Mouse (Mus musculus): ENCODE data around the gene Elf4. TPM values are rescaled to one million over a fixed set of nuclear protein-coding genes. Genes with fewer than 3 reads are reported as not detected.
A peak's percentile ranks its signal among the peaks of the same experiment; 100 is the strongest.
"Not testable (repeated sequence)": the region's sequence is repeated elsewhere in the genome, so short reads cannot be mapped to it uniquely, and the experiment has no call there.

Elf4 gene
- polyA plus RNA-seq, 1 experiment from 2014 or later: 2.0 TPM

- no peak for DNase-seq (ENCODE audit: extremely low spot score, low spot score)
- H3K4me3 ChIP-seq: peak overlapping the region; percentile 47
- 20% methylated on average over 20 of the region's 21 CpGs for WGBS
- no peak overlapping the region for H3K27ac ChIP-seq
- H3K27me3 ChIP-seq (ENCODE audit: poor library complexity, severe bottlenecking): peaks cover 75% of the 10 kb centered on the region
- H3K4me1 ChIP-seq: peaks cover 20% of the 10 kb centered on the region
- peaks cover 4% of the 10 kb centered on the region; the same call in 1 of the 2 replicates for H3K9me3 ChIP-seq
- H3K36me3 ChIP-seq (replicated peaks): no peaks in the 10 kb centered on the region
These were observed 8.4 kb downstream of the Elf4 start for GRCm38 (mm10) chrX:48454495-48454878.

GRCm38 (mm10) chrX:48453736-48454494 is 9.0 kb downstream of the Elf4 start:
- H3K27ac ChIP-seq: peak overlapping the region; percentile 56

GRCm38 (mm10) chrX:48452931-48453673 is 9.8 kb downstream of the Elf4 start:
- Histone ChIP-seq H3K27me3 (ENCODE audit: poor library complexity, severe bottlenecking) (peaks cover 75% of the 10 kb centered on the region), H3K36me3 (replicated peaks) (no peaks in the 10 kb centered on the region), H3K4me3 (peak overlapping the region; percentile 47), H3K4me1 (peaks cover 24% of the 10 kb centered on the region), H3K27ac (peak overlapping the region; percentile 56), H3K9me3 (peaks cover 4% of the 10 kb centered on the region; the same call in 1 of the 2 replicates)
- DNase-seq (ENCODE audit: extremely low spot score, low spot score): peak; percentile 29
- WGBS: 23% methylated on average over 67 of the region's 71 CpGs

More at GRCm38 (mm10) chrX:48453736-48454494, 9.0 kb downstream of the Elf4 start:
- H3K4me1 ChIP-seq: peaks cover 24% of the 10 kb centered on the region
- peaks cover 75% of the 10 kb centered on the region for H3K27me3 ChIP-seq (ENCODE audit: poor library complexity, severe bottlenecking)
- peak overlapping the region; percentile 47 for H3K4me3 ChIP-seq
- H3K9me3 ChIP-seq: peaks cover 4% of the 10 kb centered on the region; the same call in 1 of the 2 replicates
- H3K36me3 ChIP-seq (replicated peaks): no peaks in the 10 kb centered on the region
- DNase-seq (ENCODE audit: extremely low spot score, low spot score): peak; percentile 27
- 28% methylated on average over 69 of the region's 91 CpGs for WGBS

GRCm38 (mm10) chrX:48452231-48452890 is 10.6 kb downstream of the Elf4 start:
- no peak for DNase-seq (ENCODE audit: extremely low spot score, low spot score)

DNA sequence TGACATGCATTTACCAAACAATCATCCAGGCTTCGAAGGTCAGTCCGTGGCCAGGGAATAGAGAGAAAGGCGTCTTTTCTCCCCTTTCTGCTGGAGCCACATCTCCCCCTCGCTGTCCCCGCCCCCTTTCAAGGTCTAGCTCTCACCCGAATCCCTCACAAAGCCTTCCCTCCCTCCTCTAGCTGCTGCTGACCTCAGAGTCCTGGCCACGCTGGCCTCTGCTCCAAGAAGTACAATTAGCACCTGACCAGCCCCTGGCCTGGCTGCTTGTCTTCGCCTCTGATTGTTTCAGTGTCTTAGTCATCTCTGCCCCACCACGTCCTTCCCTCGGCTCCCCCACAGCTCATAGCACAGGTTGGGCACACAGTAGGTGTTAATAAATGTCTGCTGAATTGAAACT is 13.3 kb downstream of the Elf4 start:
- Histone ChIP-seq H3K9me3 (peaks cover 4% of the 10 kb centered on the region; the same call in 1 of the 2 replicates), H3K27me3 (ENCODE audit: poor library complexity, severe bottlenecking) (peaks cover 50% of the 10 kb centered on the region), H3K4me3 (no peak overlapping the region), H3K27ac (peak overlapping the region; percentile 44; the same call in 1 of the 2 replicates), H3K4me1 (peaks cover 24% of the 10 kb centered on the region), H3K36me3 (replicated peaks) (no peaks in the 10 kb centered on the region)
- peak; percentile 23 for DNase-seq (ENCODE audit: extremely low spot score, low spot score)
- 23% methylated on average over 10 of the region's 10 CpGs for WGBS

More at GRCm38 (mm10) chrX:48452231-48452890, 10.6 kb downstream of the Elf4 start:
- H3K27me3 ChIP-seq (ENCODE audit: poor library complexity, severe bottlenecking): peaks cover 75% of the 10 kb centered on the region
- H3K4me1 ChIP-seq: peaks cover 24% of the 10 kb centered on the region
- peaks cover 4% of the 10 kb centered on the region; the same call in 1 of the 2 replicates for H3K9me3 ChIP-seq
- WGBS: 32% methylated on average over 9 of the region's 9 CpGs
- peak overlapping the region; percentile 47 for H3K4me3 ChIP-seq
- no peaks in the 10 kb centered on the region for H3K36me3 ChIP-seq (replicated peaks)
- no peak overlapping the region for H3K27ac ChIP-seq

- H3K27ac ChIP-seq: no peak overlapping the region
- WGBS: 89% methylated on average over 4 of the region's 4 CpGs
- no peaks in the 10 kb centered on the region for H3K36me3 ChIP-seq (replicated peaks)
- H3K9me3 ChIP-seq: no peaks in the 10 kb centered on the region
- H3K4me3 ChIP-seq: no peak overlapping the region
- H3K4me1 ChIP-seq: peaks cover 6% of the 10 kb centered on the region
- peaks cover under 1% of the 10 kb centered on the region; the same call in 1 of the 2 replicates for H3K27me3 ChIP-seq (ENCODE audit: poor library complexity, severe bottlenecking)
- DNase-seq (ENCODE audit: extremely low spot score, low spot score): no peak
These were observed 18.3 kb downstream of the Elf4 start for GRCm38 (mm10) chrX:48444677-48445076.

DNA sequence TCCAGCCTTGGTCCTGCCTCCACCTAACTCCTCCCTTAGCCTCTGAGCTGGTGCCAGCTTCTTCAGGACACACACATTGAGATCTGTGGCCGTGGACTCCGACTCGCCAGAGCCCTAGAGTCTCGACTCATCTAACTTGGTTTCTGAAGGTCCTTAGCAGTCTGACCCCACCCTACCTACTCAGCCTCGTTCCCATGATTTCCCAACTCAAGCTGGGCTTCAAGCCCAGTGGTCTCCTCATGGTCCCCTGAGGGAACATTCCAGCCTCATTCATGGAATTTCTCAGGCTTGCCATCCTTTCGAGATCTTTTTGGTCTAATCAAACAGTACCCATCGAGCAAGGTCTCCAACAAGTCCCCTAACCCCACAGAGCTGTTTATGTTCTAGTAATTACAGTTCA is 21.0 kb downstream of the Elf4 start:
- Histone ChIP-seq H3K4me3 (no peak overlapping the region), H3K27ac (no peak overlapping the region), H3K9me3 (no peaks in the 10 kb centered on the region), H3K27me3 (ENCODE audit: poor library complexity, severe bottlenecking) (no peaks in the 10 kb centered on the region), H3K4me1 (no peaks in the 10 kb centered on the region), H3K36me3 (replicated peaks) (no peaks in the 10 kb centered on the region)
- DNase-seq (ENCODE audit: extremely low spot score, low spot score): no peak
- WGBS: 84% methylated on average over 7 of the region's 7 CpGs

DNA sequence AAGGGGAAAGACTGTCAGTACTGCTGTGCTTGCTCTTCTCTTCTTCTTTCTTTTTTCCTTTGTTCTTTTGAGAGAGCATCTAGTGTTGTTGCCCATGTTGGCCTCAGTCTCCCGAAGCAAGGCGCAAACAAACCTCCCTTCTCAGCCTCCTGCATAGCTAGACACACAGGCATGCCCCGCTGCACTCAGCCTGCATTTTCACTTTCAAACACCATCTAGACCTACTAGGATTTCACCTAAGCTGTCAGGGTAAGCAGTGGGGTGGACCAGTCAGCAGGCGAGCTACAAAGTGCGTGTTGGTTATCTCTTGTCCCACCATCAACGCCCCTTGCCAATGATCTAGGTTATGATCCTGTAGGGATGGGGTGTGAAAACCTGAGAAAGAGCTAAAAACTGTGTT is 21.4 kb downstream of the Elf4 start:
- no peaks in the 10 kb centered on the region for H3K9me3 ChIP-seq
- no peaks in the 10 kb centered on the region for H3K27me3 ChIP-seq (ENCODE audit: poor library complexity, severe bottlenecking)
- H3K4me3 ChIP-seq: no peak overlapping the region
- no peak for DNase-seq (ENCODE audit: extremely low spot score, low spot score)
- no peaks in the 10 kb centered on the region for H3K4me1 ChIP-seq
- 85% methylated on average over 6 of the region's 6 CpGs for WGBS
- H3K36me3 ChIP-seq (replicated peaks): no peaks in the 10 kb centered on the region
- H3K27ac ChIP-seq: no peak overlapping the region

- no peak for DNase-seq (ENCODE audit: extremely low spot score, low spot score)
- 71% methylated on average over 4 of the region's 4 CpGs for WGBS
These were observed 23.9 kb downstream of the Elf4 start for GRCm38 (mm10) chrX:48439036-48439435.

DNA sequence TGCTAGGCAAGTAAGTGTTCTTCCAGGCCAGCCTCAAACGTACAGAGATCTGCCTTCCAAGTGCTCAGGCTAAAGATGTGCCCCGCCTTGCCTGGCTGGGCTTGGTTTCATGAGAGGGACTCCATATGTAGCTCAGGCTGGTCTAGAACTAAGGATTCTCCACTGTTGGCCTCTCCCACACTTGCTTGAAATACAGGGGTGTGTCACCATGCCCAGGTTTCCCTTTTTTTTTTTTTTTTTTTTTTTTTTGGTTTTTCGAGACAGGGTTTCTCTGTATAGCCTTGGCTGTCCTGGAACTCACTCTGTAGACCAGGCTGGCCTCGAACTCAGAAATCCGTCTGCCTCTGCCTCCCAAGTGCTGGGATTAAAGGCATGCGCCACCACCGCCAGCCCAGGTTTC is 26.9 kb downstream of the Elf4 start:
- not testable (repeated sequence) for H3K36me3 ChIP-seq (replicated peaks); H3K9me3 ChIP-seq; H3K27me3 ChIP-seq (ENCODE audit: poor library complexity, severe bottlenecking); DNase-seq (ENCODE audit: extremely low spot score, low spot score); H3K4me3 ChIP-seq; H3K4me1 ChIP-seq; H3K27ac ChIP-seq
- WGBS: 89% methylated on average over 6 of the region's 7 CpGs

More at GRCm38 (mm10) chrX:48439036-48439435, 23.9 kb downstream of the Elf4 start:
- no peak overlapping the region for H3K27ac ChIP-seq
- H3K9me3 ChIP-seq: no peaks in the 10 kb centered on the region
- H3K4me1 ChIP-seq: no peaks in the 10 kb centered on the region
- H3K4me3 ChIP-seq: no peak overlapping the region
- no peaks in the 10 kb centered on the region for H3K36me3 ChIP-seq (replicated peaks)
- H3K27me3 ChIP-seq (ENCODE audit: poor library complexity, severe bottlenecking): no peaks in the 10 kb centered on the region

DNA sequence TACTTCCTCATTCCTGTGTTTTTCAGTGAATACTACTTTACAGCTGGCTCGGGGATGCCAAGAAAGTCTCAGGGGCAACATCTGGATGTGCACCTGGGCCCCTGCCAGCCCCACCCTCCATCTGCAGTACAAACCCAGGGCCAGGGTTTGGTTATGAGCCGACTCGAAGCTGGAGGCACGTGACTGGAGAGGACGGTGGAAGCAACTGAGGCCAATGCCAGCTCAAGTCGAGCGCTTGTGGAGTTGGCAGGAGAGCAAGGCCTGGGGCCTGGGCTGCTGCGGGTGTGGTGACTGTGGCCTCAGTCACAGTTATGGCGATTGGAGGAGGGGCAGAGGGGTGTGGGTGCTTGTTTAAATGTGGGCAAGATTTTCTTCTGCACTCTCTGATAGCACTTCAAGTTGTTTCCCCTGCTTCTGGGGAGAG is 27.4 kb downstream of the Elf4 start:
- no peak overlapping the region for H3K27ac ChIP-seq
- WGBS: 86% methylated on average over 9 of the region's 9 CpGs
- no peaks in the 10 kb centered on the region for H3K36me3 ChIP-seq (replicated peaks)
- DNase-seq (ENCODE audit: extremely low spot score, low spot score): no peak
- H3K4me3 ChIP-seq: no peak overlapping the region
- peaks cover 7% of the 10 kb centered on the region for H3K4me1 ChIP-seq
- H3K9me3 ChIP-seq: no peaks in the 10 kb centered on the region
- no peaks in the 10 kb centered on the region for H3K27me3 ChIP-seq (ENCODE audit: poor library complexity, severe bottlenecking)

GRCm38 (mm10) chrX:48434251-48434650 is 28.7 kb downstream of the Elf4 start:
- Histone ChIP-seq H3K36me3 (replicated peaks) (no peaks in the 10 kb centered on the region), H3K4me3 (no peak overlapping the region), H3K9me3 (no peaks in the 10 kb centered on the region), H3K4me1 (peaks cover 12% of the 10 kb centered on the region), H3K27me3 (ENCODE audit: poor library complexity, severe bottlenecking) (no peaks in the 10 kb centered on the region), H3K27ac (no peak overlapping the region)
- 90% methylated on average over 1 of the region's 1 CpGs for WGBS
- no peak for DNase-seq (ENCODE audit: extremely low spot score, low spot score)

Measured in forebrain, embryonic 10.5 days (tissue).